Mouse (Mus musculus) yolk sac, embryonic 10.5 days (tissue): ENCODE data around the gene Alyref.

Experiments
- DNase-seq: peaks from one replicate; pipeline ENCODE4 v3.0.0-alpha.2; 2017; ENCODE audit warnings: low spot score

Alyref gene

GRCm38 (mm10) chr11:120626785-120627467 lies 28.8 kb upstream of the Alyref start:
- no peak for DNase-seq

- DNase-seq, result no peak
Measured at GRCm38 (mm10) chr11:120625152-120625775, 27.1 kb upstream of the Alyref start, which contains the start of gene Sirt7. TSS of gene Sirt7 (minus strand) at chr11:120625240.

GRCm38 (mm10) chr11:120624680-120625111 lies 26.5 kb upstream of the Alyref start:
- DNase-seq, result peak; percentile 89

GRCm38 (mm10) chr11:120623961-120624679 lies 26.0 kb upstream of the Alyref start:
- peak; percentile 77 for DNase-seq

GRCm38 (mm10) chr11:120622805-120623204 lies 24.6 kb upstream of the Alyref start:
- DNase-seq, result no peak

GRCm38 (mm10) chr11:120620195-120620594 lies 22.0 kb upstream of the Alyref start:
- no peak for DNase-seq

GRCm38 (mm10) chr11:120618619-120619535 lies 20.7 kb upstream of the Alyref start:
- no peak for DNase-seq

- DNase-seq, result peak; percentile 92
Measured at GRCm38 (mm10) chr11:120617519-120618112, 19.5 kb upstream of the Alyref start, which contains the start of gene Pcyt2. TSS of gene Pcyt2 (minus strand) at chr11:120617936.

GRCm38 (mm10) chr11:120616617-120617294 lies 18.6 kb upstream of the Alyref start:
- peak; percentile 53 for DNase-seq

GRCm38 (mm10) chr11:120615606-120616203 lies 17.5 kb upstream of the Alyref start:
- no peak for DNase-seq

GRCm38 (mm10) chr11:120615167-120615566 lies 17.0 kb upstream of the Alyref start:
- DNase-seq, result no peak

- no peak for DNase-seq
Measured at GRCm38 (mm10) chr11:120613976-120614375, 15.8 kb upstream of the Alyref start.

GRCm38 (mm10) chr11:120613481-120613972 lies 15.4 kb upstream of the Alyref start:
- DNase-seq, result no peak

GRCm38 (mm10) chr11:120612763-120613162 lies 14.6 kb upstream of the Alyref start:
- peak; percentile 61 for DNase-seq

GRCm38 (mm10) chr11:120610477-120611046 lies 12.4 kb upstream of the Alyref start:
- no peak for DNase-seq

GRCm38 (mm10) chr11:120609250-120609649 lies 11.1 kb upstream of the Alyref start:
- DNase-seq, result no peak

GRCm38 (mm10) chr11:120608241-120609034 lies 10.3 kb upstream of the Alyref start, which contains the start of gene Npb:
TSS of gene Npb (plus strand) at chr11:120608477.
- peak; percentile 55 for DNase-seq

GRCm38 (mm10) chr11:120606764-120607163 lies 8.6 kb upstream of the Alyref start:
- no peak for DNase-seq

GRCm38 (mm10) chr11:120605667-120606066 lies 7.5 kb upstream of the Alyref start:
- no peak for DNase-seq
